Mouse (Mus musculus): ENCODE data around the gene Ranbp2. TPM values are rescaled to one million over a fixed set of nuclear protein-coding genes. Genes with fewer than 3 reads are reported as not detected.
"Not testable (repeated sequence)": the region's sequence is repeated elsewhere in the genome, so short reads cannot be mapped to it uniquely, and the experiment has no call there.

Ranbp2 gene
- polyA plus RNA-seq, 1 experiment from 2014 or later: 18.2 TPM

DNA sequence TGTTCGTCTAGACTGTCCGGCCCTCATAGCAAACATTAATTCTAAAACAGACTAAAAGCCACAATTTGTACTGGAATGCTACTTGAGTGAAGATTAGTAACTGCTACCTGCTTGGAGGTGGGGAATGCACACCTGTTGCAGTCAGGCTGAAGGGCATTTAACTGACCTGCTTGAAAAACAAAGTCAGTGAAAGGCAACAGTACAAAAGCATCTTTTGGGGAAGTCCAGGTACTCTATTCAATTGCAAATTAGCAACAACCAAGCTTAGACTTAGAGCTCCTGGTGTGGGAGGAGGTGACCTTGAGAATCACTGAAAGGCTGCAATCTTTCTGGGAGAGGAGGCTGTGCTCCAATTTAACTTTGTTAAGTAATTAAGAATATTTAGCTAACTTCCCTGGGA lies 85.5 kb downstream of the Ranbp2 start:
- H3K4me1 ChIP-seq (ENCODE audit: control insufficient read depth, low read depth, low read length): no peaks in the 10 kb centered on the region
- 78% methylated on average over 2 of the region's 2 CpGs for WGBS (ENCODE audit: insufficient replicate concordance)
- no peaks in the 10 kb centered on the region for H3K9me3 ChIP-seq (replicated peaks; ENCODE audit: control insufficient read depth, low read length)
- no peak overlapping the region for H3K4me2 ChIP-seq (ENCODE audit: low read depth, low read length)
- no peaks in the 10 kb centered on the region for H3K27me3 ChIP-seq (ENCODE audit: control insufficient read depth, insufficient read depth, low read depth, low read length)
- ATAC-seq (ENCODE audit: low read depth): no peak
- H3K27ac ChIP-seq (ENCODE audit: low read length): no peak overlapping the region
- no peak overlapping the region for H3K9ac ChIP-seq (ENCODE audit: low read depth, low read length)
- H3K4me3 ChIP-seq (ENCODE audit: low read depth, low read length): no peak overlapping the region
- H3K36me3 ChIP-seq (ENCODE audit: control insufficient read depth, insufficient read depth): no peaks in the 10 kb centered on the region

DNA sequence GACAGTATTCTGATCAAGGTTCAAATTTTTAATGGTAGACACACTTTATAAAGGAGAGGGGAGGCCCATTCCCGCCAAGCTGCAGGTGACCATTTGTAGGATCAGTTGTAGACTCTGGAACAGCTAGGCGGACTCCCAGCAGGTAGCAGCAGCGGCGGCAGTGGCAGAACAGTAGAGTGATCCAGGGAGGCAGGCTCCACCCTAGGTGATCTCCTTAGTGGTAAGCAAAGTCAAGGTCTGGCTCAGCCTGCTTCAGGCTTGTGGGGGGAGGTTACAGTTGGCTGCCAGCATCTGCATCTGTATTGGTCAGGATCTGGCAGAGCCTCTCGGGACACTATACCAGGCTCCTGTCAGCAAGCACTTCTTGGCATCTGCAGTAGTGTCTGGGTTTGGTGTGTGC lies 89.6 kb downstream of the Ranbp2 start:
- not testable (repeated sequence) for H3K4me1 ChIP-seq (ENCODE audit: control insufficient read depth, low read depth, low read length); H3K9ac ChIP-seq (ENCODE audit: low read depth, low read length); H3K27me3 ChIP-seq (ENCODE audit: control insufficient read depth, insufficient read depth, low read depth, low read length); H3K4me2 ChIP-seq (ENCODE audit: low read depth, low read length); H3K27ac ChIP-seq (ENCODE audit: low read length); ATAC-seq (ENCODE audit: low read depth); H3K36me3 ChIP-seq (ENCODE audit: control insufficient read depth, insufficient read depth); H3K9me3 ChIP-seq (replicated peaks; ENCODE audit: control insufficient read depth, low read length); H3K4me3 ChIP-seq (ENCODE audit: low read depth, low read length)
- WGBS (ENCODE audit: insufficient replicate concordance): 66% methylated on average over 5 of the region's 5 CpGs

DNA sequence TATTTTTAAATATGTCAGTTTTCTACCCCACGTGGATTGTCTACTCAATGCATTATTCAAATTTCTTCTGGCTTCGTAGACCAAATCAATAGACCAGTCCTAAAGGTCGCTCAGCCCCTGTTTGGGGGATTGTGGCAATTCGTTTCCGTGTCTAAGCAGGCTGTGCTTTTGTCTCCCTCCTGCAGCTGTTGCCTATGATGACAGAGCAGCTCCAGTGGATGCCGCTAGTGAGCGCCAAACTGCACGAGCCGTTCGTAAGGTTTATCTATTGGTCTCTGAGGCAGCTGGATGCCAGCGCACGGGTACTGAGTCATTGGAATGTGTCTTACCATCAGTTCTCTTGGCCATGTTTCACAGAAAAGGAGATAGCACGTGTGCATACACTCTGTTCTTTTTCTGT lies 93.9 kb downstream of the Ranbp2 start:
- no peak overlapping the region for H3K4me3 ChIP-seq (ENCODE audit: low read depth, low read length)
- H3K9me3 ChIP-seq (replicated peaks; ENCODE audit: control insufficient read depth, low read length): no peaks in the 10 kb centered on the region
- H3K36me3 ChIP-seq (ENCODE audit: control insufficient read depth, insufficient read depth): no peaks in the 10 kb centered on the region
- H3K9ac ChIP-seq (ENCODE audit: low read depth, low read length): no peak overlapping the region
- no peak overlapping the region for H3K27ac ChIP-seq (ENCODE audit: low read length)
- ATAC-seq (ENCODE audit: low read depth): no peak
- WGBS (ENCODE audit: insufficient replicate concordance): 73% methylated on average over 13 of the region's 13 CpGs
- H3K4me2 ChIP-seq (ENCODE audit: low read depth, low read length): no peak overlapping the region
- no peaks in the 10 kb centered on the region for H3K4me1 ChIP-seq (ENCODE audit: control insufficient read depth, low read depth, low read length)
- H3K27me3 ChIP-seq (ENCODE audit: control insufficient read depth, insufficient read depth, low read depth, low read length): no peaks in the 10 kb centered on the region

Other genes with a start within 250 kb of the Ranbp2 start
- not detected in 2 replicates for gene AW822073, start 222.0 kb upstream of the Ranbp2 start, polyA plus RNA-seq (2015; fragmentation: Nextera tagmentation; extraction: Ambion mirVana)
- gene Duxf3, start 214.2 kb upstream of the Ranbp2 start, polyA plus RNA-seq (2015; fragmentation: Nextera tagmentation; extraction: Ambion mirVana): not detected in 2 replicates
- not detected in 2 replicates for gene Gm4981, start 210.2 kb upstream of the Ranbp2 start, polyA plus RNA-seq (2015; fragmentation: Nextera tagmentation; extraction: Ambion mirVana)
- 16.0 and 19.1 TPM in 2 replicates for gene Gcc2, start 191.4 kb upstream of the Ranbp2 start, polyA plus RNA-seq (2015; fragmentation: Nextera tagmentation; extraction: Ambion mirVana)
- gene Lims1, start 123.5 kb upstream of the Ranbp2 start, polyA plus RNA-seq (2015; fragmentation: Nextera tagmentation; extraction: Ambion mirVana): 80.0 and 83.8 TPM in 2 replicates
- 2.5 and 2.7 TPM in 2 replicates for gene Ccdc138, start 51.0 kb downstream of the Ranbp2 start, polyA plus RNA-seq (2015; fragmentation: Nextera tagmentation; extraction: Ambion mirVana)
- not detected in 2 replicates for gene Edar, start 228.7 kb downstream of the Ranbp2 start, polyA plus RNA-seq (2015; fragmentation: Nextera tagmentation; extraction: Ambion mirVana)